Mouse (Mus musculus) myocyte (in vitro differentiated cells): ENCODE measurements at regions not wholly inside any gene's neighbourhood (a gene's known extent, or its start where the extent isn't known, plus 50 kb on each side); places are given as distances from the start of the nearest gene placed in this dataset.

Source experiments
- CEBPB ChIP-seq: IDR thresholded peaks from 2 replicates; pipeline ENCODE4 v1.6.1; 2011; ENCODE audit warnings: mild to moderate bottlenecking, moderate library complexity; ENCODE audit not compliant: poor library complexity, insufficient read depth, severe bottlenecking
- E2F4 ChIP-seq: IDR thresholded peaks from one replicate; pipeline ENCODE4 v1.6.1; 2011; ENCODE audit warnings: mild to moderate bottlenecking, control low read depth, moderate library complexity; ENCODE audit not compliant: insufficient read depth
- MAX ChIP-seq: IDR thresholded peaks from one replicate; pipeline ENCODE4 v1.6.1; 2011; ENCODE audit warnings: low read depth, mild to moderate bottlenecking, control low read depth
- MYOD1 ChIP-seq, 3 experiments: IDR thresholded peaks; one replicate each; pipeline ENCODE4 v1.6.1; 2011; ENCODE audit warnings: control low read depth in 2 of 3, low read depth in 2 of 3, mild to moderate bottlenecking in 2 of 3, moderate library complexity in 1 of 3; ENCODE audit not compliant: insufficient read length in 2 of 3, control insufficient read depth in 1 of 3
- MYOG ChIP-seq, 3 experiments: IDR thresholded peaks; one replicate each; pipeline ENCODE4 v1.6.1; 2011; ENCODE audit warnings: control low read depth in 2 of 3, low read depth in 2 of 3, mild to moderate bottlenecking in 2 of 3; ENCODE audit not compliant: insufficient read length in 2 of 3, control insufficient read depth in 1 of 3, insufficient read depth in 1 of 3
- POLR2A ChIP-seq: IDR thresholded peaks from one replicate; pipeline ENCODE4 v1.6.1; 2011; ENCODE audit warnings: low read depth, mild to moderate bottlenecking, control low read depth, moderate library complexity; ENCODE audit not compliant: insufficient read length
- POLR2AphosphoS2 ChIP-seq: IDR thresholded peaks from one replicate; pipeline ENCODE4 v1.6.1; 2011; ENCODE audit warnings: low read depth, control low read depth; ENCODE audit not compliant: insufficient read length
- TCF12 ChIP-seq: IDR thresholded peaks from one replicate; pipeline ENCODE4 v1.6.1; 2011; ENCODE audit warnings: mild to moderate bottlenecking, control low read depth; ENCODE audit not compliant: poor library complexity, insufficient read depth, severe bottlenecking
- USF1 ChIP-seq: IDR thresholded peaks from one replicate; pipeline ENCODE4 v1.6.1; 2011; ENCODE audit warnings: low read depth, mild to moderate bottlenecking, control low read depth, moderate library complexity

DNA sequence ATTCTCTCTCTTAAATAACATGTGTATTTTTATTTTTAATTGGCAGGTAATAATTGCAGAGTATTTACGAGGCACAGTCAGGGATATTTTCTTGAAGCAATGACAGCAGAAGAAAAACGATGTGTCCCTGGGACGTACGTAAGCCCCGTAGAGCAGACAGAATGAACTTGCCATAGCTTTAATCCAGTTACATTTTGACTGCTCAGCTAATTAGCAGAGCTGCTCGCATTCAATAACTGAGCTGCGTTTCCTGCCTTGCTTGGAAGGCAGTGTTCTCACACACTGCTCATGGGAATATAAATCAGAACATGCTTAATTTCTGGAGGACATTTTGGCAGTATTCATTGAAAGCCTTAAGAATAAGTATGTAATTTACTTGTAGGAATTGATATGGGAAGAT is 78.6 kb upstream of the Auts2 start:
- TF ChIP-seq E2F4, result no peak
- TF ChIP-seq MYOD1 (IDR thresholded peaks at IDR 0.05; ENCODE audit: control insufficient read depth in 1 of 3, insufficient read length in 2 of 3, low read depth in 2 of 3), result no peak
- no peak for TF ChIP-seq USF1
- TF ChIP-seq POLR2A, result no peak
- TF ChIP-seq MYOG (IDR thresholded peaks at IDR 0.05; ENCODE audit: control insufficient read depth in 1 of 3, insufficient read depth in 1 of 3, insufficient read length in 2 of 3, low read depth in 2 of 3), result no peak
- TF ChIP-seq CEBPB, result no peak
- no peak for TF ChIP-seq TCF12
- TF ChIP-seq MAX, result no peak
- TF ChIP-seq POLR2AphosphoS2, result no peak
